Mouse (Mus musculus) neural tube, embryonic 13.5 days (tissue): ENCODE results near the gene Fgfr2. TPM values are rescaled to one million over a fixed set of nuclear protein-coding genes. Genes with fewer than 3 reads are reported as not detected.

Experiments used
- ATAC-seq: fragments of 200-750 bp; cut with Nextera tagmentation; 2 replicates; pipeline ENCODE4 v1.8.0; 2017; ENCODE audit warnings: low read depth, mild to moderate bottlenecking, moderate TSS enrichment, moderate library complexity
- H3K27ac ChIP-seq: fragments of 300-500 bp; sonication (generic); replicated peaks from 2 replicates; pipeline ENCODE4 v1.5.1; 2015; ENCODE audit warnings: moderate library complexity, mild to moderate bottlenecking, inconsistent platforms
- H3K27me3 ChIP-seq: fragments of 300-500 bp; sonication (generic); 2 replicates; pipeline ENCODE4 v1.6.1; 2015; ENCODE audit warnings: mild to moderate bottlenecking, inconsistent platforms
- H3K36me3 ChIP-seq: fragments of 300-500 bp; sonication (generic); 2 replicates; pipeline ENCODE4 v1.6.1; 2015; ENCODE audit warnings: mild to moderate bottlenecking, inconsistent platforms
- H3K4me1 ChIP-seq: fragments of 300-500 bp; sonication (generic); replicated peaks from 2 replicates; pipeline ENCODE4 v1.6.1; 2015; ENCODE audit warnings: inconsistent platforms
- H3K4me2 ChIP-seq: fragments of 300-500 bp; sonication (generic); 2 replicates; pipeline ENCODE4 v1.6.1; 2015; ENCODE audit warnings: inconsistent platforms, mild to moderate bottlenecking, moderate library complexity
- H3K4me3 ChIP-seq: fragments of 300-500 bp; sonication (generic); 2 replicates; pipeline ENCODE4 v1.5.1; 2015; ENCODE audit warnings: mild to moderate bottlenecking, inconsistent platforms
- H3K9ac ChIP-seq: fragments of 300-500 bp; sonication (generic); 2 replicates; pipeline ENCODE4 v1.6.1; 2015; ENCODE audit warnings: moderate library complexity, mild to moderate bottlenecking, inconsistent platforms
- H3K9me3 ChIP-seq: fragments of 300-500 bp; sonication (generic); 2 replicates; pipeline ENCODE4 v1.6.1; 2016; ENCODE audit warnings: inconsistent platforms
- WGBS: fragments of 180-500 bp; shearing (Covaris S2); methylation state at CpG from one replicate; pipeline ENCODE4 v1.1.7; 2015; 5-methylcytosine and 5-hydroxymethylcytosine counted together
- polyA plus RNA-seq: library from polyadenylated mRNA; unstranded; fragments of >200 nt; fragmentation: Nextera tagmentation; extraction: Ambion mirVana; gene quantifications from 2 replicates; pipeline ENCODE4 v1.2.1, GENCODE M21; 2015

Fgfr2 gene
- polyA plus RNA-seq, 1 experiment from 2014 or later = 22.9 TPM

- H3K4me2 ChIP-seq = no peak overlapping the region
- WGBS = 40% methylated on average over 2 of the region's 2 CpGs
- ATAC-seq = no peak
- H3K27ac ChIP-seq = no peak overlapping the region; the same call in 1 of the 2 replicates
- H3K9ac ChIP-seq = no peak overlapping the region
- no peaks in the 10 kb centered on the region for H3K9me3 ChIP-seq
- H3K36me3 ChIP-seq = no peaks in the 10 kb centered on the region
- H3K4me1 ChIP-seq = peaks cover 31% of the 10 kb centered on the region
- H3K27me3 ChIP-seq = no peaks in the 10 kb centered on the region
- no peak overlapping the region for H3K4me3 ChIP-seq
Measured at GRCm38 (mm10) chr7:132687897-132688296, 435.3 kb downstream of the Fgfr2 start.

DNA sequence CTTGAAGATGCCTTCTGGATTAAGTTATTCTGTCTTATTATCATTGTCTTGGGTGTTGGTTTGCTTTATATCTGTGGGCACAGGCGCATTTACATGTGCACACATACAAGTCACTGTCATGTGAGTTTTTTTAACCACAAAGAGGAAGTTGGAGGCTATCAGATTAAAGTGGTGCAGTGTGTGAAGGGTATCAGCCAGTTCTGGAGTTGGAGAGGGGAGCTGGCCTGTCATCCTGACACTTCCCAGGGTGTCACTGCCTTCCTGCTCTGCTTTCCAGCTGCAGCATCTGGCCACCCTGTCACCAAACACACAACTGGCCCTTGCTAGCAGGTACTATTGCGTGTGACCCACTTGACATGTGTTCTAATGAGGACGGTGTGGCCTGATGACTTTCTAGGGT, 436.6 kb downstream of the Fgfr2 start:
- Histone ChIP-seq H3K27ac (no peak overlapping the region), H3K4me3 (no peak overlapping the region), H3K9me3 (no peaks in the 10 kb centered on the region), H3K4me2 (no peak overlapping the region), H3K27me3 (no peaks in the 10 kb centered on the region), H3K36me3 (no peaks in the 10 kb centered on the region), H3K4me1 (peaks cover 23% of the 10 kb centered on the region), H3K9ac (no peak overlapping the region)
- WGBS = 90% methylated on average over 3 of the region's 3 CpGs
- no peak for ATAC-seq

- Histone ChIP-seq H3K36me3 (no peaks in the 10 kb centered on the region), H3K9me3 (no peaks in the 10 kb centered on the region), H3K27ac (no peak overlapping the region), H3K27me3 (no peaks in the 10 kb centered on the region), H3K4me2 (no peak overlapping the region), H3K4me3 (no peak overlapping the region), H3K4me1 (peaks cover 19% of the 10 kb centered on the region), H3K9ac (no peak overlapping the region)
- ATAC-seq = no peak
- WGBS = 93% methylated on average over 4 of the region's 4 CpGs
Measured at GRCm38 (mm10) chr7:132683923-132684322, 439.2 kb downstream of the Fgfr2 start.

- Histone ChIP-seq H3K4me2 (no peak overlapping the region), H3K4me1 (peaks cover 9% of the 10 kb centered on the region), H3K9ac (no peak overlapping the region), H3K27me3 (no peaks in the 10 kb centered on the region), H3K36me3 (no peaks in the 10 kb centered on the region), H3K4me3 (no peak overlapping the region), H3K27ac (no peak overlapping the region), H3K9me3 (no peaks in the 10 kb centered on the region)
- ATAC-seq = no peak
- 81% methylated on average over 3 of the region's 3 CpGs for WGBS
Measured at GRCm38 (mm10) chr7:132682901-132683300, 440.2 kb downstream of the Fgfr2 start.

DNA sequence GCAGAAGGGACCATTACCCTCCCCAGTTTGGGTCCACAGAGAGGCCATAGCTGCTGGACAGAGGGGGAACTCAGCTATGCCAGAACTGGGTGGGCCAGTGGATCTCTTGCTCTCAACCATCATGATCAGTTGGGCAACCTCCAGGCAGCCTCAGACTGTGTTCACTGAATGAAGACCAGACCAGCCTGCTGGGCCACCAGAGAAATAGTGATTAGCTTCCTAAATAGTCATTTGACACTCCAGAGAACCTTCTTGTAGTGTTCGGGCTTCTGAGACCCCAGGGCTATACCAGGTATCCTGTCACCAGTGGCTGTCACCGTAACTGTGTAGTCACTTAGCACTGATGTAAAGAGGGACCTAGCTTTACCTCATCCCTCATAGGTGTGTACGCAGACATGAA, 440.8 kb downstream of the Fgfr2 start:
- Histone ChIP-seq H3K36me3 (no peaks in the 10 kb centered on the region), H3K27ac (no peak overlapping the region), H3K9me3 (no peaks in the 10 kb centered on the region), H3K9ac (no peak overlapping the region), H3K27me3 (no peaks in the 10 kb centered on the region), H3K4me3 (no peak overlapping the region), H3K4me1 (0 out of 2 replicates have a peak, but pooled peaks cover 4% of the 10 kb centered on the region), H3K4me2 (no peak overlapping the region)
- WGBS = 96% methylated on average over 3 of the region's 3 CpGs
- no peak for ATAC-seq

DNA sequence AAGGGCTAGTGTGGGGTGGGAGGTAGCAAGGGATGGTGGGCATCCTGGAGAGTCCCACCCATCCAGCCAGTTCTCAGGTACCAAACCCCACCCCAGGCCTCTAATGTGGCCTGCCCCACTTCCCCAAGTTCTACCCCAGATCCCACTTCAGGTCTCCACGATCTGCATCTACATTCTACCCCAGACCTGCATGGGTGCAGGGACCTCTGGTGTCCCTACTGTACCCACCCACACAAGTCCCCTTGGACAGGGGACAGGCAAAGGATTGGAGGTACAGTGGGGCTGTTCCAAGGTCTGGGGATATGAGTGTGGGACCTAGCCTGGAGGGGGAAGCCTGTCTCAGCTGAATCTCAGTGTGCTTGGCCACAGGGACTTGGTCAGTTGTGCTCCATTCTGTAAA, 441.3 kb downstream of the Fgfr2 start:
- 88% methylated on average over 1 of the region's 1 CpGs for WGBS
- ATAC-seq = no peak

GRCm38 (mm10) chr7:132681296-132681695, 441.9 kb downstream of the Fgfr2 start:
- no peak for ATAC-seq
- Histone ChIP-seq H3K9ac (no peak overlapping the region), H3K9me3 (no peaks in the 10 kb centered on the region), H3K36me3 (no peaks in the 10 kb centered on the region), H3K4me1 (no peaks in the 10 kb centered on the region), H3K27ac (no peak overlapping the region), H3K27me3 (no peaks in the 10 kb centered on the region), H3K4me2 (no peak overlapping the region), H3K4me3 (no peak overlapping the region)
- 90% methylated on average over 11 of the region's 11 CpGs for whole genome bisulfite sequencing

More for the DNA sequence above, 441.3 kb downstream of the Fgfr2 start:
- Histone ChIP-seq H3K9me3 (no peaks in the 10 kb centered on the region), H3K36me3 (no peaks in the 10 kb centered on the region), H3K27me3 (no peaks in the 10 kb centered on the region), H3K4me1 (no peaks in the 10 kb centered on the region), H3K27ac (no peak overlapping the region), H3K4me2 (no peak overlapping the region), H3K9ac (no peak overlapping the region), H3K4me3 (no peak overlapping the region)

- Histone ChIP-seq H3K4me3 (no peak overlapping the region), H3K27me3 (no peaks in the 10 kb centered on the region), H3K9ac (no peak overlapping the region), H3K4me2 (no peak overlapping the region), H3K4me1 (0 out of 2 replicates have a peak, but pooled peaks cover under 1% of the 10 kb centered on the region), H3K36me3 (no peaks in the 10 kb centered on the region), H3K9me3 (no peaks in the 10 kb centered on the region), H3K27ac (no peak overlapping the region)
- no peak for ATAC-seq
- whole genome bisulfite sequencing = 83% methylated on average over 6 of the region's 6 CpGs
Measured at GRCm38 (mm10) chr7:132679549-132679948, 443.6 kb downstream of the Fgfr2 start.

DNA sequence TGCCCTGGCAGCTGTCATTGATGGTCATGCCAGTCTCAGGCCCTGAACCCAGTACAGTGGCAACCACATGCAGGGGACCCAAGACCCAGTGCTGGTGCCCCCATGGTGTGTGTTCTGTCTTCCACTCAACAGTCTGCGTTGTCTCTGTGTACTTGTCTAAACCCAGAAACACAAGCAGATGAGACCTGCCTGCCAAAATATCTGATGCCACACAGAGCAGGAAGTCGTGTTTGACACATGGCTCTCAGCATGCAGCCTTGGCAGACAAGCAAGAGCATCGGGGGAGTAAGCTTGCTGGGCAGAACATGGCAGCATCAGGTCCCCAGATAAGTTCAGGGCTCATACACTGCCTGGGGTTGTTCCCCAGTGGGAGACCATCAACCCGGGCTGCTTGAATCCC, 444.0 kb downstream of the Fgfr2 start:
- H3K9ac ChIP-seq = no peak overlapping the region
- no peak for ATAC-seq
- no peaks in the 10 kb centered on the region for H3K36me3 ChIP-seq
- H3K9me3 ChIP-seq = no peaks in the 10 kb centered on the region
- H3K4me3 ChIP-seq = no peak overlapping the region
- 71% methylated on average over 4 of the region's 4 CpGs for WGBS
- H3K4me1 ChIP-seq = 0 out of 2 replicates have a peak, but pooled peaks cover 5% of the 10 kb centered on the region
- H3K4me2 ChIP-seq = no peak overlapping the region
- no peaks in the 10 kb centered on the region for H3K27me3 ChIP-seq
- H3K27ac ChIP-seq = no peak overlapping the region

DNA sequence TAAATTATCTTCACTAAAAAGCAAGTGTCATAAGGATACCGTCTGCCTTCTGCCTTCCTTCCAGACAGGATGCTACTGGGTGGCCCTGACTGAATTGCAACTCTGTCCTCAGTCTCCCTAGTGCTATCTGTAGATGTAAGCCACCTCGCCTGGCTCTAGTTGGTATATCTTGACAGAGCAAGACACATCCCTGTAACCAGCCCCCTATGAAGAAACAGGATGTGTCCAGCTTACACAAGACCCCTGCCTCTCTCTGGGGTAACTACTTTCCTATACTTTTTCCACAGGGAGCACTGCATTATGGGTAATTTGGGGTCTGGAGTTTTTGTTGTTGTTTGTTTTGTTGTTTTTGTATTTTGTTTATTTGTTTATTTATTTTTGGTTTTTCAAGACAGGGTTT, 447.2 kb downstream of the Fgfr2 start:
- H3K36me3 ChIP-seq = no peaks in the 10 kb centered on the region
- no peak overlapping the region for H3K4me3 ChIP-seq
- H3K27me3 ChIP-seq = no peaks in the 10 kb centered on the region
- no peaks in the 10 kb centered on the region for H3K9me3 ChIP-seq
- 0 out of 2 replicates have a peak, but pooled peaks cover 6% of the 10 kb centered on the region for H3K4me1 ChIP-seq
- no peak overlapping the region for H3K9ac ChIP-seq
- no peak overlapping the region for H3K4me2 ChIP-seq
- 91% methylated on average over 2 of the region's 2 CpGs for WGBS
- H3K27ac ChIP-seq = no peak overlapping the region
- no peak for ATAC-seq

- H3K9me3 ChIP-seq = no peaks in the 10 kb centered on the region
- H3K36me3 ChIP-seq = no peaks in the 10 kb centered on the region
- no peak for ATAC-seq
- H3K4me2 ChIP-seq = no peak overlapping the region
- 65% methylated on average over 17 of the region's 17 CpGs for WGBS
- no peaks in the 10 kb centered on the region for H3K27me3 ChIP-seq
- no peak overlapping the region for H3K27ac ChIP-seq
- H3K4me3 ChIP-seq = no peak overlapping the region
- H3K9ac ChIP-seq = no peak overlapping the region
- 0 out of 2 replicates have a peak, but pooled peaks cover 6% of the 10 kb centered on the region for H3K4me1 ChIP-seq
Measured at GRCm38 (mm10) chr7:132673931-132674755, 449.0 kb downstream of the Fgfr2 start.

GRCm38 (mm10) chr7:132672481-132672959, 450.6 kb downstream of the Fgfr2 start:
- H3K4me2 ChIP-seq = no peak overlapping the region
- no peak overlapping the region for H3K27ac ChIP-seq
- H3K4me3 ChIP-seq = no peak overlapping the region
- no peaks in the 10 kb centered on the region for H3K36me3 ChIP-seq
- ATAC-seq = no peak
- 76% methylated on average over 7 of the region's 7 CpGs for WGBS
- no peak overlapping the region for H3K9ac ChIP-seq
- H3K27me3 ChIP-seq = no peaks in the 10 kb centered on the region
- no peaks in the 10 kb centered on the region for H3K9me3 ChIP-seq
- 0 out of 2 replicates have a peak, but pooled peaks cover 6% of the 10 kb centered on the region for H3K4me1 ChIP-seq

- ATAC-seq = no peak
- WGBS = 97% methylated on average over 3 of the region's 3 CpGs
- Histone ChIP-seq H3K27ac (no peak overlapping the region), H3K9me3 (no peaks in the 10 kb centered on the region), H3K27me3 (no peaks in the 10 kb centered on the region), H3K4me3 (no peak overlapping the region), H3K9ac (no peak overlapping the region), H3K4me1 (0 out of 2 replicates have a peak, but pooled peaks cover 6% of the 10 kb centered on the region), H3K4me2 (no peak overlapping the region), H3K36me3 (no peaks in the 10 kb centered on the region)
Measured at GRCm38 (mm10) chr7:132670863-132671165, 452.3 kb downstream of the Fgfr2 start.
